Mouse (Mus musculus) megakaryocyte, embryonic 14.5 days (primary cell): ENCODE data around the gene Apol9a.
"Not testable (repeated sequence)": the region's sequence is repeated elsewhere in the genome, so short reads cannot be mapped to it uniquely, and the experiment has no call there.

Experiments used
- FLI1 ChIP-seq: IDR thresholded peaks from 2 replicates; pipeline ENCODE4 v1.6.1; 2012; ENCODE audit warnings: low read length, inconsistent platforms, mixed read lengths
- GATA1 ChIP-seq: IDR thresholded peaks from 3 replicates; pipeline ENCODE4 v1.6.1; 2012; ENCODE audit warnings: mixed read lengths, low read length, inconsistent platforms, borderline replicate concordance

GRCm38 (mm10) chr15:77415653-77416052, 4.7 kb upstream of the Apol9a start:
- not testable (repeated sequence) for TF ChIP-seq GATA1, FLI1
